Mouse (Mus musculus) bone marrow macrophage, adult 2 months (primary cell): ENCODE results near the gene Dhodh.

ENCODE experiments used
- CTCF ChIP-seq: IDR thresholded peaks from 2 replicates; pipeline ENCODE4 v1.5.1; 2012; ENCODE audit warnings: low read depth, mild to moderate bottlenecking, low read length, moderate library complexity
- POLR2A ChIP-seq: IDR thresholded peaks from 2 replicates; pipeline ENCODE4 v1.6.1; 2012; ENCODE audit warnings: mild to moderate bottlenecking, low read depth, low read length, borderline replicate concordance

- no peak for TF ChIP-seq CTCF
- no peak for TF ChIP-seq POLR2A
Measured at GRCm38 (mm10) chr8:109648469-109648868, 40.0 kb upstream of the Dhodh start.
